Mouse (Mus musculus) lung, embryonic 16.5 days (tissue): ENCODE results near the gene Zzef1. TPM values are rescaled to one million over a fixed set of nuclear protein-coding genes. Genes with fewer than 3 reads are reported as not detected.
A peak's percentile ranks its signal among the peaks of the same experiment; 100 is the strongest.

Experiments used
- ATAC-seq: fragments of 200-750 bp; cut with Nextera tagmentation; 2 replicates; pipeline ENCODE4 v1.8.0; 2017; ENCODE audit warnings: low read depth, mild to moderate bottlenecking, moderate library complexity
- H3K27ac ChIP-seq: fragments of 300-500 bp; sonication (generic); 2 replicates; pipeline ENCODE4 v1.5.1; 2014; ENCODE audit warnings: mild to moderate bottlenecking, control low read depth, low read length
- H3K27me3 ChIP-seq: fragments of 300-500 bp; sonication (generic); 2 replicates; pipeline ENCODE4 v1.6.1; 2014; ENCODE audit warnings: low read depth, low read length, mixed read lengths; ENCODE audit not compliant: control insufficient read depth, insufficient read depth
- H3K36me3 ChIP-seq: fragments of 300-500 bp; sonication (generic); 2 replicates; pipeline ENCODE4 v1.6.1; 2014; ENCODE audit warnings: low read length; ENCODE audit not compliant: control insufficient read depth, insufficient read depth
- H3K4me1 ChIP-seq: fragments of 300-500 bp; sonication (generic); replicated peaks from 2 replicates; pipeline ENCODE4 v1.6.1; 2014; ENCODE audit warnings: low read length, mixed read lengths; ENCODE audit not compliant: control insufficient read depth, insufficient read depth
- H3K4me2 ChIP-seq: fragments of 300-500 bp; sonication (generic); 2 replicates; pipeline ENCODE4 v1.6.1; 2014; ENCODE audit warnings: low read depth, low read length, control low read depth
- H3K4me3 ChIP-seq: fragments of 300-500 bp; sonication (generic); 2 replicates; pipeline ENCODE4 v1.5.1; 2014; ENCODE audit warnings: mild to moderate bottlenecking, low read length, control low read depth
- H3K9ac ChIP-seq: fragments of 300-500 bp; sonication (generic); 2 replicates; pipeline ENCODE4 v1.6.1; 2014; ENCODE audit warnings: low read length, control low read depth
- H3K9me3 ChIP-seq: fragments of 300-500 bp; sonication (generic); 2 replicates; pipeline ENCODE4 v1.6.1; 2016; ENCODE audit warnings: low read length; ENCODE audit not compliant: control insufficient read depth
- WGBS: fragments of 180-500 bp; shearing (Covaris S2); extraction: QIAGEN DNeasy Blood & Tissue Kit; methylation state at CpG from one replicate; pipeline ENCODE4 v1.1.7; 2014; 5-methylcytosine and 5-hydroxymethylcytosine counted together
- polyA plus RNA-seq: library from polyadenylated mRNA; unstranded; fragments of >200 nt; fragmentation: Nextera tagmentation; extraction: Ambion mirVana; gene quantifications from 2 replicates; pipeline ENCODE4 v1.2.1, GENCODE M21; 2015

Gene Zzef1
- 9.0 and 9.6 TPM in 2 replicates for polyA plus RNA-seq

DNA sequence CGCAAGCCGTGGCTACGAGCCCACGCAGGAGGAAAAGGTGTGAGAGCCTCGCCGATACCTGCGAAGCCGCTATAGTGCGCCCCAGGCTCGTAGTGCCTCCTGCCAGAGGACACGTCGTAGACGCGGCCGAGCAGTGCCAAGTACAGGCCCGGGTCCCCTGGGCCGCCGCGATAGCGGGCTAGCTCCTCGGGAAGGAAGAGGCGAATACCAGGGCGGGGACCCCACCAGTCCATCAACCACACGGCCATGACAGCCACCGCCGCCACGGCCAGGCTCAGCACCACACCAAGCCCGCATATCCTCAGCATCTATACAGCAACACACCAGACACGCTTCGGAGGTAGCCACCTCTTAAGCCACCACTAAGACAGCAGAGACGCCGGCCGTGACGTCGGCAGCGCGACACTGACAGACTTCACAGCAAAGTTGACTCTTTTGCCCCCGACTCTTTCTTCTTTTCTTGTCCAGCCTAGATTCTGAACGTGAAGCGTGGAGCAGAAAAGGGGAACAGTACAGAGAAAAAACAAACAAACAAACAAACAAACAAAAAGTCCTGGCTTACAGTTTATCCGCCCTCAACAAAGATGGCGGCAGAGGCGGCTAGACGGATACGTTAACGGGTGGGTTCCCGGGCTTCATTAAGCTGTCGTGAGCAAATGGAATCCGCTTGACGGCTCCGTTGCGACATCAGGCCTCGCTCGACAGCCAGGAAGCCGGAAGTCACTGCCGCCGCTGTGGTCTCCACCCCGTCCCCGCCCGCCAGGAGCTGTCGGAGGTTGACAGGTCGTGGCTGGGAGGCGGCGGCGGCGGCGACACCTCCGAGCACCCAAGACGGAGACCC, at the start of gene Zzef1, which contains the start of gene Cyb5d2:
TSS of gene Zzef1 (plus strand) at position 772 of the 841 bp plus-strand sequence.
TSS of gene Cyb5d2 (minus strand) at position 688 of the 841 bp plus-strand sequence.
- H3K4me1 ChIP-seq, result peaks cover 9% of the 10 kb centered on the region
- peak within 1 kb of the TSS; percentile 72 for H3K4me3 ChIP-seq
- peak within 1 kb of the TSS; percentile 91 for H3K9ac ChIP-seq
- H3K9me3 ChIP-seq, result no peaks in the 10 kb centered on the region
- no peaks in the 10 kb centered on the region for H3K36me3 ChIP-seq
- under 1% methylated on average over 69 of the region's 69 CpGs for WGBS
- H3K4me2 ChIP-seq, result peak within 1 kb of the TSS; percentile 91
- peak within 1 kb of the TSS; percentile 83 for H3K27ac ChIP-seq
- H3K27me3 ChIP-seq, result no peaks in the 10 kb centered on the region
- ATAC-seq, result peak; percentile 97

DNA sequence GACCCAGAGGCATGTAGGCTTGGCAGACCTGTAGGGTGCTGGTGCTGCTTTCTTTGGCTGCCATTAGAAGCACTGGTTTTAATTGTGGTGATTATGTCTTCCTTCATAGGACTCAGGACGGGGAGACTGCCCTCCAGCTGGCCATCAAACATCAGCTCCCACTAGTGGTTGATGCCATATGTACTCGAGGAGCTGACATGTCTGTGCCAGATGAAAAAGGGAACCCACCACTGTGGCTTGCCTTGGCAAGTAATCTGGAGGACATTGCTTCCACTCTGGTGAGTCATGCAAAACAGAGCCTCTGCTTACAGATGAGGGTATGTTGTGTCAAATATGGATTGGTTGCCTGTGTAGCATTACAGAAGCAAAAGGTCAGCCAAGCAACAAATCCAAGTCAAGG, 44.1 kb upstream of the Zzef1 start:
- 19% methylated on average over 2 of the region's 2 CpGs for WGBS
- no peak for ATAC-seq

DNA sequence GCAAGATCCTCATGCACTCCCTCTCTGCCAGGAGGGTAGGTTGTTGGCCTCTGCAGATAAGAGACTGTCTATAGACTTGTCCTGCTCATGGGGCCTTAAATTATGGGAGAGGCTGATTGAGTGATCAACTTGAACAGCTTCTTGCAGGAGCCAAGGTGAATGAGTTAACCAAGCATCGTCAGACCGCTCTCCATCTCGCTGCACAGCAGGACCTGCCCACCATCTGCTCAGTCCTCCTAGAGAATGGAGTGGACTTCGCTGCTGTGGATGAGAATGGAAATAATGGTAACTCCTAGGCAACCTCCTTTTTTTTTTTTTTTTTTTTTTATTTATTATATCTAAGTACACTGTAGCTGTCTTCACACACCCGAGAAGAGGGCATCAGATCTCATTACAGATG, 37.7 kb upstream of the Zzef1 start:
- Histone ChIP-seq H3K4me3 (no peak overlapping the region), H3K27me3 (no peaks in the 10 kb centered on the region), H3K4me1 (no peaks in the 10 kb centered on the region), H3K9ac (no peak overlapping the region), H3K4me2 (no peak overlapping the region), H3K27ac (no peak overlapping the region), H3K9me3 (no peaks in the 10 kb centered on the region), H3K36me3 (peaks cover 52% of the 10 kb centered on the region)
- 93% methylated on average over 5 of the region's 5 CpGs for WGBS
- no peak for ATAC-seq

More for the DNA sequence above, 44.1 kb upstream of the Zzef1 start:
- H3K36me3 ChIP-seq, result peaks cover 36% of the 10 kb centered on the region
- H3K4me1 ChIP-seq, result no peaks in the 10 kb centered on the region
- H3K27me3 ChIP-seq, result no peaks in the 10 kb centered on the region
- H3K9me3 ChIP-seq, result no peaks in the 10 kb centered on the region
- no peak overlapping the region for H3K27ac ChIP-seq
- no peak overlapping the region for H3K9ac ChIP-seq
- no peak overlapping the region for H3K4me2 ChIP-seq
- no peak overlapping the region for H3K4me3 ChIP-seq

DNA sequence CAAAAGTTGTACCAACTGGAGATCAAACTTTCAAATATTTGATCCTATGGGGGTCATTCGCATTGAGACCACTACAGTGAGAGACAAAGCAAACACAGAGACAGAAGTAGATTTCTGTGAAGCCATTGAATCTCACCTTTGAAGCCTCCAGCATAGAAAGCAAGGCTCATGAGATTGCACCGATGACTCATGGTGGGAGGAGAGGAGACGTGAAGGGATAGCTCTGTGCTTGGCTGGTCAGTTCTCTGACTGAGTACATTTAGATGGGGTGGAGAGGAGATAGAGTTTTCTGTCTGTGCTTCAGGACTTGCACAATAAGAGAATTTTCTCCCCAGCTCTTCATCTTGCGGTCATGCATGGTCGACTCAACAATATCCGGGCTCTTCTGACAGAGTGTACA, 36.4 kb upstream of the Zzef1 start:
- no peak for ATAC-seq
- 89% methylated on average over 6 of the region's 6 CpGs for WGBS
- no peaks in the 10 kb centered on the region for H3K9me3 ChIP-seq

DNA sequence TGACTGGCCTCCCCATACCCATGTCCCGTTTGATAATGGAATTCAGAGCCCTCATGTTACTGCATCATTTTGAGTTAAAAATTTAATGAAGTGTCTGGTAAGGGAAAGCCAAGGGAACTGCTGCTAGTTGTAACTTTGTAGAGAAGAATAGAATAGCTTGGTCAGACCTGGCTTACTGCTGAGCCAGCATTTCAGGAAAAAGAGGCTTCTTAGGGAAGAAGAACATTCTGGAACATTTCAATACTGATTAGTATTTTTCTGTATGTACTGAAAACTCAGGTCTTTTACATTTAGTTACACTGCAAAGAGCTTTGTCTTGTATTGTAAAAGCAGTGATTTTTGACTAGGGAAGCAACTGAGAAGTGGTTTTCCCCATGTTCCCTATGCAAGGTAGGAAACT, 35.2 kb upstream of the Zzef1 start:
- H3K9ac ChIP-seq, result no peak overlapping the region
- H3K4me2 ChIP-seq, result no peak overlapping the region
- no peak for ATAC-seq
- 76% methylated on average over 1 of the region's 1 CpGs for WGBS
- no peak overlapping the region for H3K27ac ChIP-seq
- H3K9me3 ChIP-seq, result no peaks in the 10 kb centered on the region
- no peaks in the 10 kb centered on the region for H3K4me1 ChIP-seq
- H3K4me3 ChIP-seq, result no peak overlapping the region
- H3K27me3 ChIP-seq, result no peaks in the 10 kb centered on the region
- H3K36me3 ChIP-seq, result peaks cover 55% of the 10 kb centered on the region

More for the DNA sequence above, 36.4 kb upstream of the Zzef1 start:
- no peak overlapping the region for H3K4me2 ChIP-seq
- peaks cover 55% of the 10 kb centered on the region for H3K36me3 ChIP-seq
- no peak overlapping the region for H3K9ac ChIP-seq
- H3K27me3 ChIP-seq, result no peaks in the 10 kb centered on the region
- H3K4me1 ChIP-seq, result no peaks in the 10 kb centered on the region
- no peak overlapping the region for H3K4me3 ChIP-seq
- no peak overlapping the region for H3K27ac ChIP-seq

DNA sequence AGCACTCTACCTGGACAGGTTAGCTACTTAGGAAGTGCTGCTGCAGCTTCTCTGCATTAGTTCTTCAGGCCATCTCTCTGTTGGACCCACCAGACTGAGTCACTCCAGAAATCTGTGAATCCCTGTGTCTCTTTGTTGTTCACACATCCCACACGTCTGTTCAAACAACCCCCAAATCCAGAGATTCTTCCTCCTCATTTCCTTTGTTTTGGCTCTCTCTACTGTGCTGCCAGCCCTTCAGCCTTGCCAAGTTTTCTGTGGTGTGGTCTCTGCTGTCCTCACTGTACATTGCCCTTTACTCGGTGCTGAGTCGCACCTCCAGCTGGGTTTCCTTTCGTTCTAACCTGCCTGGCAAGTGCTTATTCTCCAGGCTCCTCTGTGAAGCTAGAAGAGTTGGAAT, 31.8 kb upstream of the Zzef1 start:
- Histone ChIP-seq H3K36me3 (peaks cover 40% of the 10 kb centered on the region), H3K27ac (no peak overlapping the region), H3K4me1 (peaks cover 7% of the 10 kb centered on the region; the same call in 1 of the 2 replicates), H3K27me3 (no peaks in the 10 kb centered on the region), H3K4me3 (no peak overlapping the region), H3K9ac (no peak overlapping the region), H3K4me2 (no peak overlapping the region), H3K9me3 (no peaks in the 10 kb centered on the region)
- ATAC-seq, result no peak
- 83% methylated on average over 4 of the region's 4 CpGs for WGBS

DNA sequence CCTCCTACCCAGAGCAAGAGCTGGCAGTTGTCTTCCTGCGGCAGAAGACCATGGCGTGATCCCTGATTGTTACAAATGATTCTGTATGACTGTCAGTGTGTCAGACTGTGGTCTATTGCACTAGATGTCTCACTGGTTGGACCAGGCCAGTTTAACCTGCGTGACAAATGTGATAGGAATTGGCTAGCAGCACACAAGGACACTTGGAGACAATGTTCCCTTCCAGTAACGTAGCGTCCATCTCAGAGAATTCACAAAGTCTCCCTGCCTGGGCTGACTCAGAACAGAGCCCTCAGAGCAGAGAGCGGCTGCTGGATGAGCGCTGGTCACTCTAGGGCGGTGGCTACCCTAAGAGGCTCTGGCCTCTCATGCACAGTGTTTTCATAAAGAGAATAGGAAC, 28.3 kb upstream of the Zzef1 start:
- no peak overlapping the region for H3K4me2 ChIP-seq
- H3K27me3 ChIP-seq, result no peaks in the 10 kb centered on the region
- H3K4me1 ChIP-seq, result peaks cover 7% of the 10 kb centered on the region; the same call in 1 of the 2 replicates
- no peak overlapping the region for H3K9ac ChIP-seq
- no peak overlapping the region for H3K4me3 ChIP-seq
- no peak overlapping the region for H3K27ac ChIP-seq
- ATAC-seq, result no peak
- peaks cover 14% of the 10 kb centered on the region for H3K36me3 ChIP-seq
- 77% methylated on average over 8 of the region's 8 CpGs for WGBS
- no peaks in the 10 kb centered on the region for H3K9me3 ChIP-seq

DNA sequence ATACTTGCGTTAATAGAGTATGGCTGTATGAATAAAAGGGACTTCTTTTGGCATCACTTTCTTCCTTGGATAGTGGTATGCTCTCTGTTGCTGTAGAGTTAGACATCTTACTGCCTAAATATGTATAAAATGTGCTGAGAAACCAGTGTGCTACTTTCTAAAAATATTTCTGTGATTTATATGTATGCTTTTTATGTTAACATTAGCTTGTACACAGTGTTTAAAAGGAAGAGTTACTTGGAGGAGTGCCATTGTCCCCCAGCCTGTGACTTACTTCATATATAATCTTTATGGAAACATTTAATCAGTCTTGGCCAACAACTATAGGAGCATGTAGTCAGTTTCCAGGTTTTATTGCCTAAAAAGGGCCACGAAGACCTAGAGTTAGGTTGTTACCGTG, 27.0 kb upstream of the Zzef1 start:
- peaks cover 7% of the 10 kb centered on the region; the same call in 1 of the 2 replicates for H3K4me1 ChIP-seq
- H3K4me2 ChIP-seq, result no peak overlapping the region
- 71% methylated on average over 3 of the region's 3 CpGs for WGBS
- ATAC-seq, result peak; percentile 13; the same call in 1 of the 2 replicates
- peak overlapping the region; percentile 39; the same call in 1 of the 2 replicates for H3K27ac ChIP-seq
- H3K36me3 ChIP-seq, result peaks cover 7% of the 10 kb centered on the region; the same call in 1 of the 2 replicates
- no peaks in the 10 kb centered on the region for H3K27me3 ChIP-seq
- no peak overlapping the region for H3K4me3 ChIP-seq
- no peak overlapping the region for H3K9ac ChIP-seq
- H3K9me3 ChIP-seq, result no peaks in the 10 kb centered on the region

DNA sequence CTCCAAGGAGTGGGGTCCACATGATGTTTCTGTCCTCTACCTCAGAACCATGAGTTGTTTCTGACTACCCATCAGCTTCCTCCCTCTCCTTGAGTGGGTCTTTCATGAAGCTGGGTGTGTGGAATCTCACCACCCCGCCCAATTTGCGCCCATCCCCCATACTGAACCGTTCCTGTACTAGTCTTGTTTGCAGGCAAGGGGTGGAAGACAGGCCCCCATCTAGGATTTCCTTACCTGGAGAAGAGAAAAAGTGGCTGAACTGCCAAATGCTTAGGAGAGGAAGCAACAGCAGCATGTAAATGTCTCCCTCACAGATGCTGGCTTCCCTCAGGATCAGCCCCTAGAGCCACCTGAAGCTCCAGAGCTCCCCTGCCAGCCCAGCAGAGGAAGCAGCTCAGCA, 25.7 kb upstream of the Zzef1 start:
- WGBS, result 91% methylated on average over 3 of the region's 3 CpGs

More for the DNA sequence above, 25.7 kb upstream of the Zzef1 start:
- peaks cover 7% of the 10 kb centered on the region; the same call in 1 of the 2 replicates for H3K4me1 ChIP-seq
- no peaks in the 10 kb centered on the region for H3K9me3 ChIP-seq
- no peaks in the 10 kb centered on the region for H3K27me3 ChIP-seq
- H3K9ac ChIP-seq, result no peak overlapping the region
- ATAC-seq, result no peak
- no peak overlapping the region for H3K4me3 ChIP-seq
- no peaks in the 10 kb centered on the region; the same call in 1 of the 2 replicates for H3K36me3 ChIP-seq
- H3K4me2 ChIP-seq, result no peak overlapping the region
- no peak overlapping the region for H3K27ac ChIP-seq
